Mouse (Mus musculus) monocyte, adult 2 months (primary cell): ENCODE data around the gene Gm4778.
"Not testable (repeated sequence)": the region's sequence is repeated elsewhere in the genome, so short reads cannot be mapped to it uniquely, and the experiment has no call there.

Source experiments
- DNase-seq, 2 experiments: peaks; one replicate each; pipeline ENCODE4 v3.0.0; 2022; ENCODE audit warnings: low spot score in 2 of 2, low read depth in 1 of 2

The Gm4778 gene

GRCm38 (mm10) chr3:94263736-94264135 is at the start of gene Gm4778:
Gm4778 (plus strand) TSS chr3:94264036.
- not testable (repeated sequence) for DNase-seq

GRCm38 (mm10) chr3:94260598-94260997 is 3.2 kb upstream of the Gm4778 start:
- DNase-seq: no peak

GRCm38 (mm10) chr3:94275991-94276390 is 12.2 kb downstream of the Gm4778 start:
- no peak for DNase-seq

DNA sequence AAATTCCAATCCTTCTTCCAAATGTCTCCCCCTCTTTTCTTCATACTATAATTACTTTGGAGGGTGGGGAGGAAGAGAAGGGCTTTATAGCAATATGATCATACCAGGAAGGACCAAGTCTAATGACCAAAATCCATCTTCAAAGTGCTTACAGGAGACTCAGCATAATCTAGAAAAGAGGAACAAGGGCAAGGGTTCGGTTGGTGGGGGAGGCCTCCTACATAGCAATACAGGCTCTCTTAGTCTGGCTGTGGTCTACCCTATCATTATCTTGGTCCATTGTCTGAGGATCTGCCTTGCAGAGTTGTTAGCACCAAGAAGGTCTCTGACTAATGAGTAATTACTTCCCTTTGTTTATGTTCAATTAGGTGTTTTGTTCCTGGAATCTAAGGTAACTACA is 41.6 kb downstream of the Gm4778 start:
- no peak for DNase-seq

GRCm38 (mm10) chr3:94306975-94307374 is 43.1 kb downstream of the Gm4778 start:
- no peak for DNase-seq

DNA sequence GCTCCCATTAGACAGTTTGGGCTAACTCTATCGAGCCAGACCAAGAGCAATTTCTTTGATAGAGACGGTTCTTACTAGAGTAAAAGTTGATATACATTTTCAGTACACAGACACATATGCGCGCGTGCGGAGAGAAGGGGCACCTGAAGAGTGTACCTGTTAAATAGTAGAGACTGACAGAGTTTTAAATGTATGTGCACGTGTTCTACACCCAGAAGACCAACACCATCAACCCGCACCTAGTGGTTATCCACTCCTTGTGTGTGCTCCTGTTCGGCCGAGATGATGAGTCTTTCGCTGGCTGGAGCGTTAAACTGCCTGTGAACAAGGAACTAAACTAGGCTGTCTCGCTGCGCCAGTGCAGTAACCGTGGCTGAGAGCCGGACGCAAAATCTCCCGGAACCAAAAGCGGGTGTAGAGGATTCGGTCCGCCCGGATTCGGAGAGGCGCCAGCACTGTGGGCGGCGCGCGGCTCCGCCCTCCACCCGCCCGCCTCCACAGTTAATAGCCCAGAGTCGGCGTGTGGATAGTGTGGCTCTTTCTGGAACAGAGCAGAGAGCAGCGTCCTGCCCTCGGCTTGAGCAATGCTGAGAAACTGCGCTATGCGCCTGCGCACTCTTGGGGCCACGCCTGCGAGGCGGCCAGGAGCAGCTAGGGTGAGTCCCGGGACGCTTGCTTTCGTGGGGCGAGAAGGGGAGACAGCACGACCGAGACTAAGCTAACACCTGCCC is 46.0 kb downstream of the Gm4778 start, which contains the start of gene Them4:
Them4 (plus strand) TSS at position 457 of the 731 bp plus-strand sequence.
- peak; percentile 82 to 85 for DNase-seq

DNA sequence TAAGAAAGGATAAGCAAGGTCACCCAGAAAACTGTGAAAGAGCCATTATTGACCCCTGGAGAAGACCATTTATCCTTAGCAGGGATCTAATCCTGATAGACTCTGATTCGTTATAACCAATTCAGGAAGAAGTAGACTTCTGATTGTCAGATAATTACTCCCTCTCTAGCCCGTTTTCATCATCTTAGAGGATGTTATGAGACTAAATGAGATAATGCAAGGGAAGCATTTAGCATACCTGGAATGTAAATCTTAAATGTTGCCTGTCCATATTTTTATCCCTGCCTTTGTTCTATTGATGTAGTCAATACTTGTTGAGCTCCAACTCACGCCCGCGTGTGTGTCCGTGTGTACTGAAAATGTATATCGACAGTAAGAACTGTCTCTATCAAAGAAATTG is 46.7 kb downstream of the Gm4778 start:
- no peak for DNase-seq

- DNase-seq: no peak
These were observed 47.1 kb downstream of the Gm4778 start for GRCm38 (mm10) chr3:94310911-94311310.

- DNase-seq: no peak
These were observed 47.5 kb downstream of the Gm4778 start for GRCm38 (mm10) chr3:94311376-94311775.
